Mouse (Mus musculus) CH12.LX (cell line): ENCODE measurements around the gene Rnf144b.

Experiments used
- PAX5 ChIP-seq: IDR thresholded peaks from 2 replicates; pipeline ENCODE4 v1.6.1; 2012; ENCODE audit warnings: low read length, inconsistent platforms, mixed read lengths
- SIN3A ChIP-seq: IDR thresholded peaks from 2 replicates; pipeline ENCODE4 v1.6.1; 2012; ENCODE audit warnings: low read length, improper control_type of control experiment, inconsistent platforms

DNA sequence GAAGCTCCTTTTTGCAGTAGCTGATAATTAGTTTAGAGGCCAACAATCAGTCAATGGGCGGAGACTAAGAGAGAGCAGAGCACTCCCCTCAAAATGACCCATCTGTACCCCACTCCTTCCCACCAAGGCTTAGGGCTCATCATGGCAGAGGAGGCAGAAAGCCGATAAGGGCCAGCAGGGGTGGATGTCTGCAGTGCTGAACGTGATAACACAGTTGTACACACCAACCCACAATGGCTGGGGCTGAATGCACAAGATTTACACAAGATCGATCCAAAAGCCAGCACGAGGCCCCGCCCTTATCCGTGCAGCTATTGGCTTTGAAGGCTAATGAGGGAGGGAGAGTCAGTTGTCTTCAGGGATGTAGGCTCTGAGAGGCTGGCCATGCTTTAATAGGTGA, 58.3 kb downstream of the Rnf144b start:
- TF ChIP-seq SIN3A (no peak), PAX5 (no peak)
